Mouse (Mus musculus): ENCODE data around the gene Hist1h2bk. TPM values are rescaled to one million over a fixed set of nuclear protein-coding genes. Genes with fewer than 3 reads are reported as not detected.
"Not testable (repeated sequence)": the region's sequence is repeated elsewhere in the genome, so short reads cannot be mapped to it uniquely, and the experiment has no call there.

Gene Hist1h2bk
- polyA plus RNA-seq, 1 experiment: 322 TPM

GRCm38 (mm10) chr13:22041142-22041536 lies 5.5 kb downstream of the Hist1h2bk start, which contains the start of gene Hist1h4i:
TSS of gene Hist1h4i (minus strand) at chr13:22041362.
- Histone ChIP-seq H3K4me3 (ENCODE audit: control insufficient read depth, insufficient read depth, low read length) (peak within 1 kb of the TSS; percentile 44), H3K4me1 (replicated peaks; ENCODE audit: control insufficient read depth, insufficient read depth, low read length) (peaks cover 12% of the 10 kb centered on the region), H3K27ac (ENCODE audit: control insufficient read depth, insufficient read depth, low read length) (peak within 1 kb of the TSS; percentile 95)
- TF ChIP-seq POLR2A (IDR thresholded peaks at IDR 0.05; ENCODE audit: control insufficient read depth, extremely low read depth, insufficient read depth, low read length, poor library complexity): peak; percentile 87
- not testable (repeated sequence) for H3K36me3 ChIP-seq (ENCODE audit: control insufficient read depth, insufficient read depth, low read length); H3K27me3 ChIP-seq (ENCODE audit: control insufficient read depth, insufficient read depth, low read length)
- peak; percentile 97 for DNase-seq
- under 1% methylated on average over 26 of the region's 27 CpGs for WGBS

GRCm38 (mm10) chr13:22041651-22042567 lies 6.2 kb downstream of the Hist1h2bk start:
- peak overlapping the region; percentile 47 for H3K4me3 ChIP-seq (ENCODE audit: control insufficient read depth, insufficient read depth, low read length)
- no peaks in the 10 kb centered on the region for H3K27me3 ChIP-seq (ENCODE audit: control insufficient read depth, insufficient read depth, low read length)
- H3K4me1 ChIP-seq (replicated peaks; ENCODE audit: control insufficient read depth, insufficient read depth, low read length): peaks cover 5% of the 10 kb centered on the region
- no peak for DNase-seq
- H3K27ac ChIP-seq (ENCODE audit: control insufficient read depth, insufficient read depth, low read length): peak overlapping the region; percentile 89
- H3K36me3 ChIP-seq (ENCODE audit: control insufficient read depth, insufficient read depth, low read length): no peaks in the 10 kb centered on the region
- 8% methylated on average over 13 of the region's 13 CpGs for WGBS
- TF ChIP-seq CTCF (IDR thresholded peaks at IDR 0.05; ENCODE audit: borderline replicate concordance, control insufficient read depth, extremely low read depth, insufficient read depth, low read length, poor library complexity) (no peak), POLR2A (IDR thresholded peaks at IDR 0.05; ENCODE audit: control insufficient read depth, extremely low read depth, insufficient read depth, low read length, poor library complexity) (no peak)

- H3K36me3 ChIP-seq (ENCODE audit: control insufficient read depth, insufficient read depth, low read length); H3K27me3 ChIP-seq (ENCODE audit: control insufficient read depth, insufficient read depth, low read length); H3K4me1 ChIP-seq (replicated peaks; ENCODE audit: control insufficient read depth, insufficient read depth, low read length): not testable (repeated sequence)
- WGBS: under 1% methylated on average over 54 of the region's 80 CpGs
- Histone ChIP-seq H3K27ac (ENCODE audit: control insufficient read depth, insufficient read depth, low read length) (peak within 1 kb of the TSS; percentile 90), H3K4me3 (ENCODE audit: control insufficient read depth, insufficient read depth, low read length) (peak within 1 kb of the TSS; percentile 58)
- DNase-seq: peak; percentile 88
- peak; percentile 73; the same call in 1 of the 2 replicates for TF ChIP-seq POLR2A (IDR thresholded peaks at IDR 0.05; ENCODE audit: control insufficient read depth, extremely low read depth, insufficient read depth, low read length, poor library complexity)
These were observed 7.2 kb downstream of the Hist1h2bk start, which contains the start of the genes Hist1h2ag and Hist1h2bj for GRCm38 (mm10) chr13:22042568-22043502. TSS of gene Hist1h2ag (minus strand) at chr13:22042944. TSS of gene Hist1h2bj (plus strand) at chr13:22043214.

- peak overlapping the region; percentile 58 for H3K4me3 ChIP-seq (ENCODE audit: control insufficient read depth, insufficient read depth, low read length)
- peak overlapping the region; percentile 90 for H3K27ac ChIP-seq (ENCODE audit: control insufficient read depth, insufficient read depth, low read length)
- 0% methylated on average over 14 of the region's 14 CpGs for WGBS
- DNase-seq: no peak
- no peaks in the 10 kb centered on the region for H3K36me3 ChIP-seq (ENCODE audit: control insufficient read depth, insufficient read depth, low read length)
- TF ChIP-seq POLR2A (IDR thresholded peaks at IDR 0.05; ENCODE audit: control insufficient read depth, extremely low read depth, insufficient read depth, low read length, poor library complexity) (peak; percentile 13; the same call in 1 of the 2 replicates), CTCF (IDR thresholded peaks at IDR 0.05; ENCODE audit: borderline replicate concordance, control insufficient read depth, extremely low read depth, insufficient read depth, low read length, poor library complexity) (no peak)
- no peaks in the 10 kb centered on the region for H3K27me3 ChIP-seq (ENCODE audit: control insufficient read depth, insufficient read depth, low read length)
- peaks cover 5% of the 10 kb centered on the region for H3K4me1 ChIP-seq (replicated peaks; ENCODE audit: control insufficient read depth, insufficient read depth, low read length)
These were observed 8.1 kb downstream of the Hist1h2bk start for GRCm38 (mm10) chr13:22043503-22044431.

GRCm38 (mm10) chr13:22044432-22045155 lies 8.9 kb downstream of the Hist1h2bk start:
- H3K36me3 ChIP-seq (ENCODE audit: control insufficient read depth, insufficient read depth, low read length): no peaks in the 10 kb centered on the region
- no peak for TF ChIP-seq POLR2A (IDR thresholded peaks at IDR 0.05; ENCODE audit: control insufficient read depth, extremely low read depth, insufficient read depth, low read length, poor library complexity)
- no peak for TF ChIP-seq CTCF (IDR thresholded peaks at IDR 0.05; ENCODE audit: borderline replicate concordance, control insufficient read depth, extremely low read depth, insufficient read depth, low read length, poor library complexity)
- H3K4me1 ChIP-seq (replicated peaks; ENCODE audit: control insufficient read depth, insufficient read depth, low read length): peaks cover 7% of the 10 kb centered on the region
- WGBS: 96% methylated on average over 6 of the region's 6 CpGs
- H3K4me3 ChIP-seq (ENCODE audit: control insufficient read depth, insufficient read depth, low read length): no peak overlapping the region
- no peak overlapping the region for H3K27ac ChIP-seq (ENCODE audit: control insufficient read depth, insufficient read depth, low read length)
- no peaks in the 10 kb centered on the region for H3K27me3 ChIP-seq (ENCODE audit: control insufficient read depth, insufficient read depth, low read length)
- DNase-seq: no peak
